Mouse (Mus musculus) cortical plate, adult 2 months (tissue): Measurements from ENCODE around the gene Fam117b. TPM values are rescaled to one million over a fixed set of nuclear protein-coding genes. Genes with fewer than 3 reads are reported as not detected.

ENCODE experiments used
- H3K27ac ChIP-seq: fragments of 200-500 bp; 2 replicates; pipeline ENCODE4 v1.5.1; 2012; ENCODE audit warnings: low read length, control low read depth, inconsistent platforms; ENCODE audit not compliant: insufficient read depth
- H3K4me1 ChIP-seq: fragments of 200-500 bp; 2 replicates; pipeline ENCODE4 v1.6.1; 2011; ENCODE audit warnings: low read length; ENCODE audit not compliant: control insufficient read depth, insufficient read depth
- H3K4me3 ChIP-seq: fragments of 200-500 bp; 2 replicates; pipeline ENCODE4 v1.5.1; 2011; ENCODE audit warnings: mild to moderate bottlenecking, low read length, control low read depth; ENCODE audit not compliant: insufficient read depth
- CTCF ChIP-seq: fragments of 200-500 bp; IDR thresholded peaks from 2 replicates; pipeline ENCODE4 v1.5.1; 2011; ENCODE audit warnings: mild to moderate bottlenecking, control low read depth, low read length; ENCODE audit not compliant: insufficient read depth; ENCODE audit errors: extremely low read depth
- POLR2A ChIP-seq: fragments of 200-500 bp; IDR thresholded peaks from 2 replicates; pipeline ENCODE4 v1.6.1; 2011; ENCODE audit warnings: mild to moderate bottlenecking, low read length, control low read depth; ENCODE audit not compliant: insufficient read depth; ENCODE audit errors: extremely low read depth
- polyA plus RNA-seq: library from polyadenylated mRNA; depleted of rRNA; stranded (reverse); fragments of >200 nt; gene quantifications from 2 replicates; pipeline ENCODE4 v1.2.3, GENCODE M21; 2012

The Fam117b gene
- polyA plus RNA-seq, 1 experiment = 26.2 TPM

- H3K4me1 ChIP-seq = no peaks in the 10 kb centered on the region
- no peak for TF ChIP-seq CTCF
- TF ChIP-seq POLR2A = no peak
Observed at GRCm38 (mm10) chr1:59957206-59957605, 44.4 kb downstream of the Fam117b start.

GRCm38 (mm10) chr1:59959941-59960340 lies 47.1 kb downstream of the Fam117b start:
- Histone ChIP-seq H3K4me1 (no peaks in the 10 kb centered on the region), H3K4me3 (no peak overlapping the region), H3K27ac (no peak overlapping the region)
- TF ChIP-seq CTCF (no peak), POLR2A (no peak)

More at GRCm38 (mm10) chr1:59957206-59957605, 44.4 kb downstream of the Fam117b start:
- no peak overlapping the region for H3K27ac ChIP-seq
- no peak overlapping the region for H3K4me3 ChIP-seq

- H3K4me1 ChIP-seq = peaks cover 1% of the 10 kb centered on the region; the same call in 1 of the 2 replicates
- no peak for TF ChIP-seq CTCF
- no peak for TF ChIP-seq POLR2A
- no peak overlapping the region for H3K4me3 ChIP-seq
- no peak overlapping the region for H3K27ac ChIP-seq
Observed at GRCm38 (mm10) chr1:59966171-59966785, 53.5 kb downstream of the Fam117b start.

- TF ChIP-seq CTCF = peak; percentile 27; the same call in 1 of the 2 replicates
- no peak for TF ChIP-seq POLR2A
- no peak overlapping the region for H3K27ac ChIP-seq
- H3K4me3 ChIP-seq = no peak overlapping the region
- peaks cover 1% of the 10 kb centered on the region; the same call in 1 of the 2 replicates for H3K4me1 ChIP-seq
Observed at GRCm38 (mm10) chr1:59967291-59967690, 54.5 kb downstream of the Fam117b start.

GRCm38 (mm10) chr1:59986626-59987025 lies 73.8 kb downstream of the Fam117b start:
- TF ChIP-seq POLR2A (no peak), CTCF (no peak)
- Histone ChIP-seq H3K4me1 (peaks cover 2% of the 10 kb centered on the region), H3K4me3 (no peak overlapping the region), H3K27ac (no peak overlapping the region)

- Histone ChIP-seq H3K4me1 (peaks cover 2% of the 10 kb centered on the region), H3K27ac (0 out of 2 replicates have a peak overlapping the region, but pooled peaks have one; percentile 51), H3K4me3 (no peak overlapping the region)
- TF ChIP-seq POLR2A (no peak), CTCF (no peak)
Observed at GRCm38 (mm10) chr1:59987399-59988040, 74.7 kb downstream of the Fam117b start.

GRCm38 (mm10) chr1:59995646-59996045 lies 82.8 kb downstream of the Fam117b start:
- H3K27ac ChIP-seq = no peak overlapping the region
- TF ChIP-seq POLR2A (no peak), CTCF (no peak)
- H3K4me3 ChIP-seq = no peak overlapping the region
- no peaks in the 10 kb centered on the region for H3K4me1 ChIP-seq

GRCm38 (mm10) chr1:59997352-59997751 lies 84.5 kb downstream of the Fam117b start:
- TF ChIP-seq POLR2A = no peak
- Histone ChIP-seq H3K27ac (no peak overlapping the region), H3K4me1 (no peaks in the 10 kb centered on the region), H3K4me3 (no peak overlapping the region)

GRCm38 (mm10) chr1:60000319-60000718 lies 87.5 kb downstream of the Fam117b start:
- Histone ChIP-seq H3K4me3 (no peak overlapping the region), H3K27ac (no peak overlapping the region), H3K4me1 (no peaks in the 10 kb centered on the region)
- TF ChIP-seq CTCF (peak; percentile 48; the same call in 1 of the 2 replicates), POLR2A (no peak)

GRCm38 (mm10) chr1:60007337-60007736 lies 94.5 kb downstream of the Fam117b start:
- no peak overlapping the region for H3K27ac ChIP-seq
- no peak overlapping the region for H3K4me3 ChIP-seq
- TF ChIP-seq POLR2A (no peak), CTCF (no peak)
- no peaks in the 10 kb centered on the region for H3K4me1 ChIP-seq
